Mouse (Mus musculus) intestine, embryonic 14.5 days (tissue): ENCODE measurements around the gene Srgap3. TPM values are rescaled to one million over a fixed set of nuclear protein-coding genes. Genes with fewer than 3 reads are reported as not detected.

ENCODE experiments used
- ATAC-seq: fragments of 200-750 bp; cut with Nextera tagmentation; replicated peaks from 2 replicates; pipeline ENCODE4 v1.8.0; 2017; ENCODE audit warnings: low read depth, moderate number of reproducible peaks, moderate TSS enrichment, moderate library complexity; ENCODE audit not compliant: low FRiP score, low TSS enrichment
- DNase-seq: peaks from one replicate; pipeline ENCODE4 v3.0.0-alpha.2; 2018; ENCODE audit warnings: low spot score
- H3K27ac ChIP-seq: fragments of 300-500 bp; sonication (generic); 2 replicates; pipeline ENCODE4 v1.5.1; 2014; ENCODE audit warnings: low read depth, mild to moderate bottlenecking, control low read depth
- H3K27me3 ChIP-seq: fragments of 300-500 bp; sonication (generic); replicated peaks from 2 replicates; pipeline ENCODE4 v1.6.1; 2014; ENCODE audit warnings: low read length, control low read depth; ENCODE audit not compliant: control insufficient read depth, insufficient read depth
- H3K36me3 ChIP-seq: fragments of 300-500 bp; sonication (generic); 2 replicates; pipeline ENCODE4 v1.6.1; 2014; ENCODE audit warnings: low read length, control low read depth; ENCODE audit not compliant: control insufficient read depth, insufficient read depth
- H3K4me1 ChIP-seq: fragments of 300-500 bp; sonication (generic); replicated peaks from 2 replicates; pipeline ENCODE4 v1.6.1; 2014; ENCODE audit warnings: low read length, control low read depth, mixed read lengths; ENCODE audit not compliant: control insufficient read depth, insufficient read depth
- H3K4me2 ChIP-seq: fragments of 300-500 bp; sonication (generic); 2 replicates; pipeline ENCODE4 v1.6.1; 2014; ENCODE audit warnings: low read length
- H3K4me3 ChIP-seq: fragments of 300-500 bp; sonication (generic); 2 replicates; pipeline ENCODE4 v1.5.1; 2014; ENCODE audit warnings: low read depth, low read length, control low read depth, mixed read lengths
- H3K9ac ChIP-seq: fragments of 300-500 bp; sonication (generic); 2 replicates; pipeline ENCODE4 v1.6.1; 2014; ENCODE audit warnings: mild to moderate bottlenecking, low read length
- H3K9me3 ChIP-seq: fragments of 300-500 bp; sonication (generic); 2 replicates; pipeline ENCODE4 v1.6.1; 2016; ENCODE audit warnings: low read length, control low read depth; ENCODE audit not compliant: control insufficient read depth
- WGBS: fragments of 180-500 bp; shearing (Covaris S2); extraction: QIAGEN DNeasy Blood & Tissue Kit; methylation state at CpG from one replicate; pipeline ENCODE4 v1.1.7; 2014; 5-methylcytosine and 5-hydroxymethylcytosine counted together
- polyA plus RNA-seq: library from polyadenylated mRNA; unstranded; fragments of >200 nt; fragmentation: Nextera tagmentation; extraction: Ambion mirVana; gene quantifications from 2 replicates; pipeline ENCODE4 v1.2.1, GENCODE M21; 2014

Srgap3 gene
- polyA plus RNA-seq, 1 experiment from 2014 or later = 6.8 TPM

DNA sequence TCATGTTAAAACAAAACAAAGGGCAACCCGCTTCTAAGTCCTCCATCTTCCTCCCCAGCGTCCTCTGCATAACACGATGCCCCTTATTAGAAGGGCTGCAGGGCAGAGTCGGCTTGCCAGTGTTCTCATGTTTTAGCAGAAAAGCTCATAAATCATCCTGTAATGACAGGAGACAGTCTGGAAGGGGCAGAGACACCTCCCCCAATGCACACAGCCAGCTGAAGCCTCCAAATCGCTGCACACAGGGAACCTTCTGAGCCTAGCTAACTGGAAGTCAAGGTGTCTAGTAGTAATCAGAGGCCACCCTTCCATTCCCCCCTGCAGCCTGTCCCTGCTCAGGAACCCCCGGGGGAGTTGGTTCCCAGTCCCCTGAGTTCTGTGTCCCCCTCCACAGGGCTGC lies 113.3 kb downstream of the Srgap3 start:
- no peaks in the 10 kb centered on the region for H3K9me3 ChIP-seq
- no peak overlapping the region for H3K9ac ChIP-seq
- H3K36me3 ChIP-seq = no peaks in the 10 kb centered on the region
- 32% methylated on average over 6 of the region's 6 CpGs for WGBS
- no peaks in the 10 kb centered on the region for H3K27me3 ChIP-seq
- H3K4me1 ChIP-seq = peaks cover 8% of the 10 kb centered on the region; the same call in 1 of the 2 replicates
- no peak for DNase-seq
- no peak overlapping the region for H3K4me2 ChIP-seq
- no peak for ATAC-seq
- H3K4me3 ChIP-seq = no peak overlapping the region
- H3K27ac ChIP-seq = no peak overlapping the region

DNA sequence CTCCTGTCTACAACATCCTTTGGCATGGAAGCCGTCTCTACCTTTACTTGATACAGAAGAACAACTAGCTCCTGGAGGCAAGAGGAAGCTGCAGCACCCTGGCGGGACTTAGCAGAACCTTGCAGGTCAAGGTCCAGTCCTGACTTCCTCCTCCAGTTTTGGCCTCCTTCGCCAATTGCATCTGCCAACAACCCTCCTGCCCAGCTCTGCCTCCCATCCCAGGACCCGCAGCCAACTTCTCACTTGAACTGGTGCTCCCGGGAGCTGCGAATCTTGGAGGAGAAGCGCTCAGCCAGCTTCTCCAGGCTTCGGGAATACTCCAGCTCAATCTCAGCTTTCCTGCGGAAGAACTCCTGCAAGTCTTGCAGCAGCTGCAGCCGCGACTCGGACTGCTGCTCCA lies 117.9 kb downstream of the Srgap3 start:
- ATAC-seq = no peak
- Histone ChIP-seq H3K9ac (no peak overlapping the region), H3K4me1 (peaks cover 8% of the 10 kb centered on the region; the same call in 1 of the 2 replicates), H3K9me3 (no peaks in the 10 kb centered on the region), H3K36me3 (no peaks in the 10 kb centered on the region), H3K4me3 (no peak overlapping the region), H3K27me3 (no peaks in the 10 kb centered on the region), H3K4me2 (no peak overlapping the region), H3K27ac (no peak overlapping the region)
- DNase-seq = no peak
- WGBS = 60% methylated on average over 12 of the region's 12 CpGs

DNA sequence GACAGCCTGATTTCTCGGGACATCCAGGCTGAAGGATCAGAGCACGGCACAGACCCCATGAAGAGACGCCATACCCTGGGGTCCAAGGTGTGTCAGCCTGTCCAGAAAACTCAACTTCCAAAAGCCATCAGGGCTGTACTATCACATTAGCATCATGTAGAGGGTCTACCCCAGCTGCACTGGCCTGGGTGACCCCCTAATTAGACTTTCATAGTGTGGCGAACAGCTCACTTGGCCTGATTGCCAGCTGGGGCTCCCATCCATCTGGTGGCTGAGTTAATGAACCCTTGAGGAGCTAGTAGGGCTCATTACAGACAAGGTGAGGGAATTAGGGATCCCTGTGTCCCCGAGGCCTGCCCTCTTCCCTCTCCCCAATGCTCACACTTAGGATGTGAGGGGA lies 118.6 kb downstream of the Srgap3 start:
- ATAC-seq (no peak), DNase-seq (no peak)
- H3K4me3 ChIP-seq = no peak overlapping the region
- H3K4me1 ChIP-seq = peaks cover 4% of the 10 kb centered on the region; the same call in 1 of the 2 replicates
- no peak overlapping the region for H3K4me2 ChIP-seq
- WGBS = 89% methylated on average over 5 of the region's 5 CpGs
- H3K9me3 ChIP-seq = no peaks in the 10 kb centered on the region
- no peaks in the 10 kb centered on the region for H3K27me3 ChIP-seq
- H3K9ac ChIP-seq = no peak overlapping the region
- no peak overlapping the region for H3K27ac ChIP-seq
- H3K36me3 ChIP-seq = no peaks in the 10 kb centered on the region

DNA sequence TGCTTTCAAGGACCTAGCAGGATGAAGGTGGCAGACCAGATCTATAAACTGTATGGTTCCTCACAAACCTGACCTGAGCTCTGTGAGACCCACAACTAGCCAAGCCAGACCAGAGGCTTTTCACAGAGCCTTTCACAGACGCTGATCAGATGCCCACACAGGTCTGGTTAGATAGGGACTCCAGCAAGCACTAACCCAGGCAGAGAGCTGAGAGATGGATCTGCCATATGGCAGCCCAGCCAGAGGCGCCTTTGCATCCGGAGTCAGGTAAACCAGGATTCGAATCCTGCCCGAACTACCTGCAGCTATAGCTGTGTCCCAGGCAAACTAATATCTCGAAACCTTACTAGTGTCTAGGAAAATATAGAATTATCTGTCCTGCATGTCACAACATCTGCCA lies 121.4 kb downstream of the Srgap3 start:
- WGBS = 95% methylated on average over 6 of the region's 6 CpGs
- ATAC-seq (no peak), DNase-seq (no peak)
- Histone ChIP-seq H3K27ac (no peak overlapping the region), H3K36me3 (no peaks in the 10 kb centered on the region), H3K9ac (no peak overlapping the region), H3K27me3 (no peaks in the 10 kb centered on the region), H3K4me3 (no peak overlapping the region), H3K4me1 (peaks cover 4% of the 10 kb centered on the region; the same call in 1 of the 2 replicates), H3K9me3 (no peaks in the 10 kb centered on the region), H3K4me2 (no peak overlapping the region)

DNA sequence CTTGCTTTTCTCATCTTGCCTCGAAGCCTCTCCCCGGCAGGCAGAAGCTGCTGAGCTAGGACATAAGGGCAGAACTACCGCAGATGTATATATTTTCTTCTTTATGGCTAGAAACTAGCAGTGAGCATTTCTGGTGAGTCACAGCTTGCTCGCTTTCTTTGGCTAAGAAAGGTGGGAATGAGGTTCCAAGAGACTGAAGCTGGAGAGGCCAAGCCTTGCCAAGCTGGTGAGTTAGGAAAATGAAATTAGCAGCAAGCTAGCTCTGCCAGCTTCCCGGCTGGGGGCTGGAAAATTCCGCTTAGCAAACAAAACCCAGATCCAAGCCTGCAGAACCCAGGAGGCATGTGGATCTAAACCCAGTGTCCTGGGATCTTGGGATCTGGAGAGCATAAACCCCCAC lies 124.0 kb downstream of the Srgap3 start:
- H3K4me2 ChIP-seq = no peak overlapping the region
- DNase-seq = no peak
- no peak overlapping the region for H3K9ac ChIP-seq
- no peak overlapping the region for H3K27ac ChIP-seq
- no peak overlapping the region for H3K4me3 ChIP-seq
- ATAC-seq = no peak
- H3K4me1 ChIP-seq = no peaks in the 10 kb centered on the region
- no peaks in the 10 kb centered on the region for H3K9me3 ChIP-seq
- no peaks in the 10 kb centered on the region for H3K36me3 ChIP-seq
- H3K27me3 ChIP-seq = no peaks in the 10 kb centered on the region
- 84% methylated on average over 6 of the region's 6 CpGs for WGBS

DNA sequence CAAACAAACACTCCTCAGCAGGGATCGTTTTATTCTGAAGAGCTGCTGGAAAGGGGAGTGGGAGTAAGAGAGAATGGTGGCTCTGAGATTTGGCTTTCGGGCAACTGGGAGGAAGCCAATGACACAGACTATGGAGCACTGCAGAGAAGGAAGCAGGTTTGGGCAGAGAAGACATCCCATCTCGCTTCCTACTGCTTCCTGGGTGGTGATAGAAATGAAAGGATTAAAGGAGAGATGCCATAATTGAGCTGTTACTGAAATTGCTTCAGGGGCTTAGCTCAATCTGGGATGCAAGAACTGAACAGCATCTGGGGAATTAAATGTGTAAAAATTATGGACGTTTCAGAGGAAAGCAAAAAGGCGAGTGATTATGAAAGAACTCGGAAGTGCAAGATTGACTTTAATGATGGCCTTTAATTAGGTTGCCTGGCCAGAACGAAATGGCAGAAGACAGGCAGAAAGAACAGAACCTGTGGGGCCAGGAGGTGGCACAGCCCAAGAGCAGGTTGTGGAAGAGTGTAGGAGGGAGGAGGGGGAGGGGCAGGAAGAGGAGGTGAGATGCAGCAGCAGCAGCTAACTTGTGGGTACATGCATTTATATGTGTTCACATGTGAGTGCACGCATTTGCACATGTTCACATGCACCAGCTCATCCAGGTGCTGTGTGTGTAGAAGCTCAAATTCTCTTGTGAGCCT lies 126.6 kb downstream of the Srgap3 start:
- no peak overlapping the region for H3K9ac ChIP-seq
- no peaks in the 10 kb centered on the region for H3K27me3 ChIP-seq
- 70% methylated on average over 8 of the region's 8 CpGs for WGBS
- no peaks in the 10 kb centered on the region for H3K4me1 ChIP-seq
- no peak overlapping the region for H3K27ac ChIP-seq
- no peak for ATAC-seq
- H3K4me3 ChIP-seq = no peak overlapping the region
- no peak for DNase-seq
- no peaks in the 10 kb centered on the region for H3K36me3 ChIP-seq
- no peaks in the 10 kb centered on the region for H3K9me3 ChIP-seq
- no peak overlapping the region for H3K4me2 ChIP-seq

DNA sequence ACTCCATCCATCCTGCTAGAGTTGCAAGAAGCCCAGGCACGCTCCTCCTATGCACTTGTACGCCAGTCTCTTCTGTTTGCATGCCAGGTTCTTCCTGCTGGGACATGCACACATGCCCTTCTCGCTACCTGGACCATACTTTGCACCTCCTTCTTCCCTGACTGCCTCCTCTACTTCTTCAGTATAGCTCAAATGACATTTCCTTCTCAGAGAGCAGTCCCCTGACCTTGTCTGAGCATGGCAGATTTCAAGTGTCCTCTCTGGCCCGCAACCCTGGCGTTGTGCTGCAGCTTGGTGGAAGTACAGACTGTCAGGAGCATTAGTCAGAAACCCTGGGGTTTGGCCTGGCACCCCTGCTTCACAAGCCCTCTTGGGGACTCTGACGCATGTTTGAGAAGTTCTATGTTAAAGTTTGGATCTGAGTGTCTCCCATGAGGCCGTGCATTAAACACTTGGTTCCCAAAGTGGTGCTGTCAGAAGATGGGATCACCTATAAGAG lies 128.6 kb downstream of the Srgap3 start:
- Histone ChIP-seq H3K4me2 (no peak overlapping the region), H3K9ac (no peak overlapping the region), H3K27me3 (no peaks in the 10 kb centered on the region), H3K27ac (no peak overlapping the region), H3K4me1 (no peaks in the 10 kb centered on the region), H3K36me3 (no peaks in the 10 kb centered on the region), H3K9me3 (no peaks in the 10 kb centered on the region), H3K4me3 (no peak overlapping the region)
- DNase-seq = no peak
- ATAC-seq = no peak
- 90% methylated on average over 7 of the region's 7 CpGs for WGBS

DNA sequence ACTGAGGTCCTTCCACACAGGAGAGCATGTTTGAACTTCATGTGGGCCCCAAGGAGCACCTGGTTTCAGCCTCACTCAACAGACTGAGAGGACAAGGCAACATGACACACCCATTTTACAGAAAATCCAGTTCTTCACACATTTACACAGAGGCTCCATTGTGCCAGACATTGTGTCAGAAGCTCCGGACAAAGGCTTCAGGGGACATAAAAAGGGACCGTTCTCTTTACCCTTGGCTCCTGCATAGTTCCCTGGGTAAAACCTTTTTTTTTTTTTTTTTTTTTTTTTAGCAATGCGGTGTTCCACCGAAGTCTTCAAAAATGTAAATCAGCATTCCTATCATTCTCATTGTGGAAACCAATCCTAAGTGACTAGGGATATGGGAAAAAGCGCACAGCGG lies 131.5 kb downstream of the Srgap3 start:
- no peaks in the 10 kb centered on the region for H3K4me1 ChIP-seq
- no peak for ATAC-seq
- H3K9ac ChIP-seq = no peak overlapping the region
- no peaks in the 10 kb centered on the region for H3K36me3 ChIP-seq
- H3K9me3 ChIP-seq = no peaks in the 10 kb centered on the region
- WGBS = 71% methylated on average over 6 of the region's 6 CpGs
- no peaks in the 10 kb centered on the region for H3K27me3 ChIP-seq
- no peak overlapping the region for H3K4me2 ChIP-seq
- no peak overlapping the region for H3K27ac ChIP-seq
- no peak overlapping the region for H3K4me3 ChIP-seq
- DNase-seq = no peak

DNA sequence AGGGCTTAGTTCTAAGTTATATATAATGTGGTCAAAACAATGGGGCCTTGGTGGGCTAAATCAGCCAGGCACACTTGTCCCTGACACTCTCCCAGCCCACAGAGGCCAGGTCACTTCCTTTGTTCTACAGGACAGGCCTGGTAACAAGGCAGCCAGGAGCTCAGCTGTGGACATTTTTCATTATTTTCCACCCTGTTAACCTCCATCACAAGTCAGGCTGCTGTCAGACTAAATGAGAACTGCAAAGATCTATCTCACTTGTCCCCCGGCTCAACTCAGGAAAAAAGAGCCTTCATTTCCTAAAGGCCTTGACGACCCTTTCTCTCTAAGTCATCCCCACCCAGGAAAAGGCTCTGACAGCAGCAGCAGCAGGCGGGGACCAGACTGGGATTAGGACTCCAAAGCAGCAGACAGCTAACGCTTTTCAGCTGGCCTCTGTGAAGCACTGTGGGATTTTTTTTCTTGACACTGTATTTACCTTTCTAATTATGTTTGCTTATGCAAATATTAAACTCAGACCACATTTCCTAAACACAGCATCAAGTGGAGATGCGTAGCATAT lies 132.5 kb downstream of the Srgap3 start:
- H3K9ac ChIP-seq = no peak overlapping the region
- no peak overlapping the region for H3K4me2 ChIP-seq
- no peaks in the 10 kb centered on the region for H3K27me3 ChIP-seq
- no peak for DNase-seq
- peak overlapping the region; percentile 19 for H3K27ac ChIP-seq
- 34% methylated on average over 5 of the region's 5 CpGs for WGBS
- no peaks in the 10 kb centered on the region for H3K36me3 ChIP-seq
- H3K4me3 ChIP-seq = no peak overlapping the region
- no peaks in the 10 kb centered on the region for H3K9me3 ChIP-seq
- H3K4me1 ChIP-seq = peaks cover 3% of the 10 kb centered on the region; the same call in 1 of the 2 replicates
- no peak for ATAC-seq
